Comparison of ENCODE assay signal across 10 mouse cellular contexts in the genomic region with DNA sequence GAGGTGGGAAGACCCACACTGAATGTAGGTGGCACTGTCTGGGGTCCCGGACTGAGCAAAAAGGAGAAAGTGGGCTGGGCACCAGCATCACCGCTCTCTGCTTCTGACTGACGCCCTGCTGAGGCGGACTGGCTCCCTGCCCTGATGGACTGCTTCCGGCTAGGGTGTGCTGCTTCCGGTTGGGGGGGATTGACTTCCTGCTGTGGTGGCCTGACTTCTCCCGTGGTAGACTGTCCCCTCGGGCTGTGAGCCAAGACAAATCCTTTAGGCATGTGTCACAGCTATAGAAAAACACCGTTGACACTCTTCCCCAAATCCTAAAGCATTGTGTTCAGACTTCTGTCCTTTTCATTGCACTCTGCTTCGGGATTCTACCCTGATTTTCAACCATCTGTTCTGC. TPM values are rescaled to one million over a fixed set of nuclear protein-coding genes. Genes with fewer than 3 reads are reported as not detected.
DNase-seq lines count a peak whose midpoint lies in the region; ATAC-seq and TF ChIP-seq lines count a peak whose summit lies in the region.
"Had no signal": no experiment of that assay in that cellular context is flagged by ENCODE, and none has a peak within 500 bp of the region (broad histone marks: within the 10 kb centered on the region; RNA-seq: fewer than 3 reads in every experiment).

No protein-coding gene starts in this region.

- no peak overlapping the region for H3K9ac ChIP-seq in limb, embryonic 14.5 days (ENCODE audit: low read depth, low read length, severe bottlenecking)
- H3K9ac ChIP-seq: stomach, embryonic 15.5 days had no signal

- no peaks in the 10 kb centered on the region for H3K27me3 ChIP-seq in limb, embryonic 14.5 days (ENCODE audit: control insufficient read depth, insufficient read depth, low read length)
- H3K27me3 ChIP-seq in limb, embryonic 10.5 days (ENCODE audit: low read depth, poor library complexity, severe bottlenecking) = no peaks in the 10 kb centered on the region
- H3K27me3 ChIP-seq in hindbrain, embryonic 10.5 days (ENCODE audit: insufficient read depth, poor library complexity, severe bottlenecking) = no peaks in the 10 kb centered on the region
- H3K27me3 ChIP-seq: stomach, embryonic 15.5 days had no signal

- DNase-seq in limb, embryonic 14.5 days (ENCODE audit: low spot score) = peak; percentile 28
- DNase-seq in limb, embryonic 10.5 days (ENCODE audit: low spot score) = no peak
- DNase-seq in brain, embryonic 14.5 days (ENCODE audit: low read depth) = peak; percentile 8
- peak; percentile 37 for DNase-seq in lung, postnatal 25 days (ENCODE audit: low spot score)
- DNase-seq in ovary, adult 18-20 months (ENCODE audit: low spot score) = no peak
- DNase-seq in hindbrain, embryonic 10.5 days (ENCODE audit: low spot score) = no peak
- no peak for DNase-seq in thymus, postnatal 4 days

- H3K4me2 ChIP-seq in limb, embryonic 14.5 days (replicated peaks; ENCODE audit: low read depth, low read length, severe bottlenecking) = no peak overlapping the region
- H3K4me2 ChIP-seq: stomach, embryonic 15.5 days had no signal

- peaks cover 5% of the 10 kb centered on the region; the same call in 1 of the 2 replicates for H3K4me1 ChIP-seq in limb, embryonic 14.5 days (ENCODE audit: control insufficient read depth, insufficient read depth, low read length)
- H3K4me1 ChIP-seq in limb, embryonic 10.5 days = peaks cover 27% of the 10 kb centered on the region
- H3K4me1 ChIP-seq in hindbrain, embryonic 10.5 days (replicated peaks) = no peaks in the 10 kb centered on the region
- H3K4me1 ChIP-seq: stomach, embryonic 15.5 days had no signal

- H3K9me3 ChIP-seq in limb, embryonic 14.5 days (ENCODE audit: control insufficient read depth, low read length) = no peaks in the 10 kb centered on the region
- no peaks in the 10 kb centered on the region for H3K9me3 ChIP-seq in limb, embryonic 10.5 days (replicated peaks)
- H3K9me3 ChIP-seq in hindbrain, embryonic 10.5 days = 0 out of 2 replicates have a peak, but pooled peaks cover 3% of the 10 kb centered on the region
- H3K9me3 ChIP-seq: stomach, embryonic 15.5 days had no signal

- no peak overlapping the region for H3K4me3 ChIP-seq in limb, embryonic 14.5 days (replicated peaks; ENCODE audit: low read length)
- H3K4me3 ChIP-seq in limb, embryonic 10.5 days = no peak overlapping the region
- no peak overlapping the region for H3K4me3 ChIP-seq in hindbrain, embryonic 10.5 days
- H3K4me3 ChIP-seq: myocyte; stomach, embryonic 15.5 days had no signal

- TF ChIP-seq POLR2A in limb, embryonic 14.5 days (IDR thresholded peaks at IDR 0.05; ENCODE audit: borderline replicate concordance, extremely low read depth, insufficient read depth, insufficient read length) = no peak
- no peak for TF ChIP-seq POLR2A in brain, embryonic 14.5 days (IDR thresholded peaks at IDR 0.05; ENCODE audit: borderline replicate concordance, extremely low read depth, insufficient read depth, insufficient read length, poor library complexity, severe bottlenecking)

- 60% methylated on average over 10 of the region's 10 CpGs for WGBS in limb, embryonic 14.5 days
- WGBS in limb, embryonic 10.5 days = 82% methylated on average over 10 of the region's 10 CpGs
- WGBS in hindbrain, embryonic 10.5 days = 73% methylated on average over 10 of the region's 10 CpGs

- no peak for TF ChIP-seq CTCF in brain, embryonic 14.5 days (IDR thresholded peaks at IDR 0.05; ENCODE audit: borderline replicate concordance, extremely low read depth, insufficient read depth, insufficient read length)

- no peak overlapping the region for H3K27ac ChIP-seq in limb, embryonic 14.5 days (replicated peaks; ENCODE audit: low read depth, low read length)
- no peak overlapping the region for H3K27ac ChIP-seq in limb, embryonic 10.5 days
- no peak overlapping the region for H3K27ac ChIP-seq in hindbrain, embryonic 10.5 days
- H3K27ac ChIP-seq: stomach, embryonic 15.5 days had no signal

- no peak for ATAC-seq in limb, embryonic 14.5 days (ENCODE audit: low FRiP score, low read depth)
- peak; percentile 80 to 85 for ATAC-seq in hematopoietic stem cell, adult 5-6 weeks (replicated peaks in 1 of 2; ENCODE audit: insufficient read depth in 1 of 2, low FRiP score in 2 of 2, low TSS enrichment in 1 of 2, low read depth in 1 of 2, poor library complexity in 2 of 2, severe bottlenecking in 2 of 2)

- H3K36me3 ChIP-seq in limb, embryonic 14.5 days (ENCODE audit: control insufficient read depth, insufficient read depth, low read length) = no peaks in the 10 kb centered on the region
- H3K36me3 ChIP-seq in limb, embryonic 10.5 days = no peaks in the 10 kb centered on the region
- H3K36me3 ChIP-seq in hindbrain, embryonic 10.5 days = no peaks in the 10 kb centered on the region
- H3K36me3 ChIP-seq: stomach, embryonic 15.5 days had no signal

RNA-seq across cellular contexts. Expression of a gene that starts 26.0 kb away (rescaled TPM):
- 57.1 and 74.0 TPM in 2 replicates for polyA plus RNA-seq in limb, embryonic 14.5 days (2012; rRNA removed)
- polyA plus RNA-seq in limb, embryonic 14.5 days (2014; fragmentation: Nextera tagmentation; extraction: Ambion mirVana) = 23.6 and 23.8 TPM in 2 replicates
- polyA plus RNA-seq in limb, embryonic 10.5 days (2016; fragmentation: Nextera tagmentation; extraction: Ambion mirVana) = 28.0 and 32.6 TPM in 2 replicates
- polyA plus RNA-seq in brain, embryonic 14.5 days (2012; rRNA removed) = 17.8 and 20.2 TPM in 2 replicates
- 16.3 and 29.6 TPM in 2 replicates for total RNA-seq in hematopoietic stem cell, adult 5-6 weeks (2017)
- 11.3 and 16.9 TPM in 2 replicates for polyA plus RNA-seq in hindbrain, embryonic 10.5 days (2016; fragmentation: Nextera tagmentation; extraction: Ambion mirVana)

Comparison
In these comparisons a context has a peak if more than half of its experiments do, and no peak if none do; other contexts are left out.
1. DNase-seq: peak in limb, embryonic 14.5 days (single experiment), brain, embryonic 14.5 days (single experiment) and lung, postnatal 25 days (single experiment); none in limb, embryonic 10.5 days (single experiment), ovary, adult 18-20 months (single experiment), hindbrain, embryonic 10.5 days (single experiment) and thymus, postnatal 4 days (single experiment).